Mouse (Mus musculus) hindbrain, embryonic 15.5 days (tissue): ENCODE measurements around the gene Gm14137. TPM values are rescaled to one million over a fixed set of nuclear protein-coding genes. Genes with fewer than 3 reads are reported as not detected.

ENCODE experiments used
- ATAC-seq: fragments of 200-750 bp; cut with Nextera tagmentation; 2 replicates; pipeline ENCODE4 v1.8.0; 2017; ENCODE audit warnings: low read depth, moderate number of reproducible peaks, moderate TSS enrichment; ENCODE audit not compliant: low FRiP score
- H3K27ac ChIP-seq: fragments of 300-500 bp; sonication (generic); replicated peaks from 2 replicates; pipeline ENCODE4 v1.5.1; 2015; ENCODE audit warnings: mild to moderate bottlenecking, inconsistent platforms
- H3K27me3 ChIP-seq: fragments of 300-500 bp; sonication (generic); 2 replicates; pipeline ENCODE4 v1.6.1; 2015; ENCODE audit warnings: control low read depth, inconsistent platforms
- H3K36me3 ChIP-seq: fragments of 300-500 bp; sonication (generic); 2 replicates; pipeline ENCODE4 v1.6.1; 2015; ENCODE audit warnings: control low read depth, inconsistent platforms
- H3K4me1 ChIP-seq: fragments of 300-500 bp; sonication (generic); replicated peaks from 2 replicates; pipeline ENCODE4 v1.6.1; 2015; ENCODE audit warnings: control low read depth, inconsistent platforms
- H3K4me2 ChIP-seq: fragments of 300-500 bp; sonication (generic); 2 replicates; pipeline ENCODE4 v1.6.1; 2015; ENCODE audit warnings: moderate library complexity, mild to moderate bottlenecking, inconsistent platforms
- H3K4me3 ChIP-seq: fragments of 300-500 bp; sonication (generic); 2 replicates; pipeline ENCODE4 v1.5.1; 2015; ENCODE audit warnings: mild to moderate bottlenecking, inconsistent platforms
- H3K9ac ChIP-seq: fragments of 300-500 bp; sonication (generic); 2 replicates; pipeline ENCODE4 v1.6.1; 2015; ENCODE audit warnings: inconsistent platforms
- H3K9me3 ChIP-seq: fragments of 300-500 bp; sonication (generic); 2 replicates; pipeline ENCODE4 v1.6.1; 2016; ENCODE audit warnings: control low read depth, inconsistent platforms
- WGBS: fragments of 180-500 bp; shearing (Covaris S2); methylation state at CpG from one replicate; pipeline ENCODE4 v1.1.7; 2015; 5-methylcytosine and 5-hydroxymethylcytosine counted together
- polyA plus RNA-seq: library from polyadenylated mRNA; unstranded; fragments of >200 nt; fragmentation: Nextera tagmentation; extraction: Ambion mirVana; gene quantifications from 2 replicates; pipeline ENCODE4 v1.2.1, GENCODE M21; 2015

Gene Gm14137
- polyA plus RNA-seq, 1 experiment from 2014 or later = 0.97 TPM

DNA sequence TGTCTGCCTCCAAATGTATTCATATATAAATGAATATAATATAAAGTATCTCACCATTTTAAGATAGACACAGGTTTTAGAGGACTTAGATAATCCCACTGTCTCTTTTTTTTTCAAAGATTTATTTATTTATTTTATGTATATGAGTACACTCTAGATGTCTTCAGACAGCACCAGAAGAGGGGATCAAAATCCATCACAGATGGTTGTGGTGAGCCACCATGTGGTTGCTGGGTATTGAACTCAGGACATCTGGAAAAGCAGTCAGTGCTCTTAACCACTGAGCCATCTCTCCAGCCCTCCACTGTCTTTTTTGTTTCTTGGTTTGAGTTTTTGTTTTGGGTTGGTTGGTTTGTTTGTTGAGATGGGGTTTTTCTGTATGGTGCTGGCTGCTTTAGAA lies 16.5 kb upstream of the Gm14137 start:
- H3K4me2 ChIP-seq = peak overlapping the region; percentile 97
- H3K4me3 ChIP-seq = 0 out of 2 replicates have a peak overlapping the region, but pooled peaks have one; percentile 99
- H3K27ac ChIP-seq = no peak overlapping the region
- no peaks in the 10 kb centered on the region for H3K27me3 ChIP-seq
- no peak for ATAC-seq
- H3K4me1 ChIP-seq = peaks cover 24% of the 10 kb centered on the region
- peaks cover 12% of the 10 kb centered on the region for H3K36me3 ChIP-seq
- H3K9me3 ChIP-seq = no peaks in the 10 kb centered on the region
- no peak overlapping the region for H3K9ac ChIP-seq

- H3K9me3 ChIP-seq = no peaks in the 10 kb centered on the region
- H3K9ac ChIP-seq = no peak overlapping the region
- H3K27me3 ChIP-seq = peaks cover 15% of the 10 kb centered on the region
- H3K4me2 ChIP-seq = no peak overlapping the region
- H3K4me1 ChIP-seq = peaks cover 8% of the 10 kb centered on the region
- H3K27ac ChIP-seq = no peak overlapping the region
- no peaks in the 10 kb centered on the region for H3K36me3 ChIP-seq
- 21% methylated on average over 2 of the region's 2 CpGs for WGBS
- no peak for ATAC-seq
- H3K4me3 ChIP-seq = no peak overlapping the region
Measured at GRCm38 (mm10) chr2:119161247-119161646, 13.1 kb upstream of the Gm14137 start.

DNA sequence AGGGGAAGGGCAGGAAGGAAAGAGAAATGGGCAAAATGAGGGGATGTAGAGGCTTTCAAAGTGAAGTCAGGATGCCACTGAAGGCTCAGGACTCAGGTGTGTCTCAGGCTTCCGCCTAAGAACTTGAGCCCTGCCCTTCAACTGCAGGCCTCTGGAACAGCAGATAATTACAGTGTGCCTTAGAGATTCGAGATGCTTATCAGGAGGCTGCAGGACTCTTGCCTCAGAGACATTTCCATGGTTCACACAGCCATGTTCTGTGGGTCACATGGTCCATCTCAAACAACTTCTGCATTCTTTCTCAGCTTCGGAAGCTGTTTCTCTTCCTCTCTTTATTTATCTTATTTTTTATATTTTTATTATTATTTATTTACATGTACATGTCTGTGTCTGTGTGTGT lies 11.2 kb upstream of the Gm14137 start:
- Histone ChIP-seq H3K36me3 (no peaks in the 10 kb centered on the region), H3K27me3 (peaks cover 15% of the 10 kb centered on the region), H3K4me1 (peaks cover 16% of the 10 kb centered on the region), H3K4me3 (no peak overlapping the region), H3K4me2 (no peak overlapping the region), H3K9ac (no peak overlapping the region), H3K9me3 (no peaks in the 10 kb centered on the region), H3K27ac (no peak overlapping the region)
- 77% methylated on average over 3 of the region's 3 CpGs for WGBS
- no peak for ATAC-seq

GRCm38 (mm10) chr2:119163999-119164398 lies 10.3 kb upstream of the Gm14137 start:
- H3K27ac ChIP-seq = no peak overlapping the region
- WGBS = 92% methylated on average over 4 of the region's 4 CpGs
- no peak overlapping the region for H3K9ac ChIP-seq

GRCm38 (mm10) chr2:119165401-119165800 lies 8.9 kb upstream of the Gm14137 start:
- no peak overlapping the region for H3K4me2 ChIP-seq
- H3K4me1 ChIP-seq = peaks cover 16% of the 10 kb centered on the region
- no peak overlapping the region for H3K4me3 ChIP-seq
- H3K9me3 ChIP-seq = no peaks in the 10 kb centered on the region
- no peak overlapping the region for H3K27ac ChIP-seq
- ATAC-seq = no peak
- no peaks in the 10 kb centered on the region for H3K36me3 ChIP-seq
- H3K27me3 ChIP-seq = peaks cover 15% of the 10 kb centered on the region
- H3K9ac ChIP-seq = no peak overlapping the region

More at GRCm38 (mm10) chr2:119163999-119164398, 10.3 kb upstream of the Gm14137 start:
- no peak for ATAC-seq
- H3K4me1 ChIP-seq = peaks cover 16% of the 10 kb centered on the region
- no peaks in the 10 kb centered on the region for H3K9me3 ChIP-seq
- peaks cover 15% of the 10 kb centered on the region for H3K27me3 ChIP-seq
- no peaks in the 10 kb centered on the region for H3K36me3 ChIP-seq
- no peak overlapping the region for H3K4me3 ChIP-seq
- no peak overlapping the region for H3K4me2 ChIP-seq

GRCm38 (mm10) chr2:119166901-119167865 lies 7.1 kb upstream of the Gm14137 start, which contains the start of gene Gchfr:
Gene Gchfr (plus strand): TSS chr2:119167773.
- H3K27ac ChIP-seq = no peak within 1 kb of the TSS

GRCm38 (mm10) chr2:119167866-119168256 lies 6.4 kb upstream of the Gm14137 start:
- Histone ChIP-seq H3K4me3 (peak overlapping the region; percentile 50), H3K9ac (peak overlapping the region; percentile 37), H3K36me3 (no peaks in the 10 kb centered on the region), H3K9me3 (no peaks in the 10 kb centered on the region), H3K27me3 (peaks cover 15% of the 10 kb centered on the region), H3K27ac (no peak overlapping the region), H3K4me2 (peak overlapping the region; percentile 99), H3K4me1 (peaks cover 22% of the 10 kb centered on the region)
- 4% methylated on average over 26 of the region's 26 CpGs for WGBS
- ATAC-seq = no peak

More at GRCm38 (mm10) chr2:119166901-119167865, 7.1 kb upstream of the Gm14137 start, which contains the start of gene Gchfr:
- Histone ChIP-seq H3K36me3 (no peaks in the 10 kb centered on the region), H3K4me2 (peak within 1 kb of the TSS; percentile 99), H3K4me3 (peak within 1 kb of the TSS; percentile 50), H3K4me1 (peaks cover 16% of the 10 kb centered on the region), H3K9ac (peak within 1 kb of the TSS; percentile 37), H3K27me3 (peaks cover 15% of the 10 kb centered on the region), H3K9me3 (no peaks in the 10 kb centered on the region)
- peak; percentile 77 for ATAC-seq
- WGBS = under 1% methylated on average over 60 of the region's 60 CpGs

- Histone ChIP-seq H3K9ac (no peak overlapping the region), H3K9me3 (no peaks in the 10 kb centered on the region), H3K36me3 (no peaks in the 10 kb centered on the region), H3K4me3 (no peak overlapping the region), H3K27ac (no peak overlapping the region), H3K4me2 (no peak overlapping the region), H3K4me1 (peaks cover 43% of the 10 kb centered on the region), H3K27me3 (peaks cover 9% of the 10 kb centered on the region)
- ATAC-seq = no peak
- 93% methylated on average over 2 of the region's 2 CpGs for WGBS
Measured at GRCm38 (mm10) chr2:119170282-119170681, 4.0 kb upstream of the Gm14137 start.

DNA sequence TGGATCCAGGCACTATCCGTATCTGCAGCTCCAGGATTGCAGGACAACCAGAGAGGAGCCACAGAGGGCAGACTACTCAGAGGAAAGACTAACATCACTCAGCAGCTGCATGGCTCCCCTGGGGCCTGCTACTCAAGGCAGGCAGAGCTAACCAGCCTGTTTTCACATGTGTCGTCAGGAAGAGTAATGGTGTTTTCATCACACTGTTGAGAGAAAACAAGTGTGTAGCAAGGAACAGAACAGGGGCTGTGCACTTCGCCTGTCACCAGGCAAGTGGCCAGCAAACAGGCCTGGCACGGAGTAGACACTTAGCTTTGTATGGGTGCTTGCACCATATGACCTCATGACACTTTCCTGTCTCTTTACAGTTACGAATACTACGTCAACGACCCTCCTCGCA lies 2.7 kb upstream of the Gm14137 start:
- no peak overlapping the region for H3K4me2 ChIP-seq
- H3K4me1 ChIP-seq = peaks cover 41% of the 10 kb centered on the region
- H3K4me3 ChIP-seq = no peak overlapping the region
- WGBS = 67% methylated on average over 8 of the region's 8 CpGs
- no peak for ATAC-seq
- no peak overlapping the region for H3K9ac ChIP-seq
- no peaks in the 10 kb centered on the region for H3K9me3 ChIP-seq
- no peaks in the 10 kb centered on the region; the same call in 1 of the 2 replicates for H3K27me3 ChIP-seq
- no peaks in the 10 kb centered on the region for H3K36me3 ChIP-seq
- H3K27ac ChIP-seq = no peak overlapping the region

- no peak for ATAC-seq
- 81% methylated on average over 7 of the region's 7 CpGs for WGBS
- Histone ChIP-seq H3K9me3 (no peaks in the 10 kb centered on the region), H3K4me2 (no peak overlapping the region), H3K9ac (no peak overlapping the region), H3K4me1 (peaks cover 33% of the 10 kb centered on the region), H3K27ac (no peak overlapping the region), H3K36me3 (no peaks in the 10 kb centered on the region), H3K27me3 (no peaks in the 10 kb centered on the region; the same call in 1 of the 2 replicates), H3K4me3 (no peak overlapping the region)
Measured at GRCm38 (mm10) chr2:119172446-119172845, 1.9 kb upstream of the Gm14137 start.

GRCm38 (mm10) chr2:119172862-119173576 lies 1.3 kb upstream of the Gm14137 start:
- WGBS = 21% methylated on average over 13 of the region's 13 CpGs
- Histone ChIP-seq H3K9me3 (no peaks in the 10 kb centered on the region), H3K9ac (no peak overlapping the region), H3K4me1 (peaks cover 27% of the 10 kb centered on the region), H3K4me2 (peak overlapping the region; percentile 17; the same call in 1 of the 2 replicates), H3K27ac (no peak overlapping the region), H3K27me3 (no peaks in the 10 kb centered on the region; the same call in 1 of the 2 replicates), H3K4me3 (no peak overlapping the region), H3K36me3 (peaks cover 2% of the 10 kb centered on the region; the same call in 1 of the 2 replicates)
- peak; percentile 9; the same call in 1 of the 2 replicates for ATAC-seq

- H3K9ac ChIP-seq = no peak overlapping the region
- no peaks in the 10 kb centered on the region for H3K9me3 ChIP-seq
- H3K4me2 ChIP-seq = no peak overlapping the region
- H3K4me1 ChIP-seq = peaks cover 26% of the 10 kb centered on the region
- H3K4me3 ChIP-seq = no peak overlapping the region
- no peak for ATAC-seq
- no peaks in the 10 kb centered on the region for H3K27me3 ChIP-seq
- WGBS = 47% methylated on average over 14 of the region's 14 CpGs
- H3K36me3 ChIP-seq = peaks cover 16% of the 10 kb centered on the region
- H3K27ac ChIP-seq = no peak overlapping the region
Measured at GRCm38 (mm10) chr2:119174866-119175265, 557 bp downstream of the Gm14137 start.
